Mouse (Mus musculus) right cerebral cortex, postnatal 25 days (tissue): ENCODE measurements around the gene Rest.

Source experiments
- DNase-seq: peaks from one replicate; pipeline ENCODE4 v3.0.0; 2022

Rest gene

DNA sequence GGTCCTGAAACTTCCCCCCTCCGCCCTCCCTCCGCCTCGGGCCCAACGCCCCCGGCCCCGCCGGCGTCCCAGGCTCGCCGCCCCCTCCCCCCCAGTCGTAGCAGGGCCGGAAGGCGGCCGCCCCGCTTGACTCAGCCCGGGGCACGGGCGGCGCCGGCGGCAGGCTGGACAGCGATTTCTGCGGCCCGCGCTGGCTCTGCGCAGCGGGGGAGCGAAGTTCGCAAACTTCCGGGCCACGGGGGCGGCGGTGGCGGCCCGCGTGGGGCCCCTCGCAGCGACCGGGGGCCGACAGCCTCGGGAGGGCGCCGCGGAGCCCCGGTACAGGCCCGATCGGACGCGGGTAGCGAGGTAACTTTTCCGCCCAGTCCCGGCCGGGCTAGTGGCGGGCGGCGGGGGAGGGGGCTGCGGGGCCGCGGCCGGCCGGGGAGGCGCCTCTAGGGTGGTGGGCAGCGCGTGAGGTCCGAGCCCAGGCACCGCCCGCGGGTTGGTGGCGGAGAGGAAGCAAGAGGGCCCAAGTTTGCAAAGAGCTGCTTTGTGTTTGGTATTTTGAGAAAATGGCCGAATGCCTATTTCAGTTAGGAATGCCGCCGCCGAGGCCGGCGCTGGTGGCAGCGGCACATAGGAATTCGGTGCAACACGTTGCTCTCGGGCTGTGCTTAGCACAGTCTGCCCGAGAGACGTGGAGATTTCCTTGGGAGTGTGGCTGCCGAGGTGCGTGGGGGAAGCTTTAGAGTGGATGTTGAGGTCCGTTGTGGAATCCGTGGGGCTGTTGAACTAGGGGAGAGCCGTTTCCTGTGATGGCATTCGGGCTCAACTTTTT lies 985 bp downstream of the Rest start:
- peak; percentile 23 for DNase-seq

DNA sequence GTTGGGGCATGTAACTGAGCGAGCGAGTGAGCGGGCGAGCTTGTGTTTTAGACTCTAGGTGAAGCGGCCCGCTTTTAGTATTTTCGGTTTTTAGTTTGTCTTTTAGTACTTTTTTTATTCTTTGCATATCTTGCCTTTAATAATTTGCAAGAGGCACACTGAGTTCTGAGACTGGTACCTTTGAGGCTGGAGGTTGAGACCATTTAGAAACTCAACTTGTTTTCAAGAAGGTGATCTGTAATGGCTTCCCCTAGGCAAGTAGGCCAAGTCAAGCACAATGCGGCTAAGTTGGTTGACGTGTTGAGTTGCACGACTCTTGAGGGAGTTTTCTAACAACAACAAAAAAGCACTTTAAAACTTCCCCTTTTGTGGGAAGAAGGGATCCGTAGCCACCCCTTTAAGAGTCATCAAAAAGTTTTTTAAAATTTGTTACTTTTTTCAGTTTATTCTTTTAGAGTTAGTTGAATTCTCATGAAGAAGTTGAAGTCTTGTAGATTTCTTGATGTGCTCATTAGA lies 1.7 kb downstream of the Rest start:
- no peak for DNase-seq

DNA sequence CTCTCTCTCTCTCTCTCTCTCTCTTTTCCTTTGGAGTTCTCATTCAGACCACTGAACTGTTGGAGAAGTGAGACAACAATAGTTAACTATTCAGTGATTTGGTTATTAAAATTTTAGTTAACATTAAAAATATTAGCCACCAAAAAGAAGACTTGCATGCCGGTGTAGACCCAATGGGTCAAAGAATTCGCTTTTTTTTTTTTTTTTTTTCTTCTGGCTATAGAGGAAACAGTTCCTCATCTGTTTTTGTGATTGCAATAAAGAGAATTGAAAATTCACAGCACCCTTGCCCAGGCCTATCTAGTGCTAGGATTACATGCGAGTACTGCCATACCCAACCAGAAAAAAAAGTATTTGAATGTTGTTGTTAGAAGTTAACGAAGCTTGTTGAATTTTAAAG lies 2.1 kb downstream of the Rest start:
- DNase-seq: no peak

DNA sequence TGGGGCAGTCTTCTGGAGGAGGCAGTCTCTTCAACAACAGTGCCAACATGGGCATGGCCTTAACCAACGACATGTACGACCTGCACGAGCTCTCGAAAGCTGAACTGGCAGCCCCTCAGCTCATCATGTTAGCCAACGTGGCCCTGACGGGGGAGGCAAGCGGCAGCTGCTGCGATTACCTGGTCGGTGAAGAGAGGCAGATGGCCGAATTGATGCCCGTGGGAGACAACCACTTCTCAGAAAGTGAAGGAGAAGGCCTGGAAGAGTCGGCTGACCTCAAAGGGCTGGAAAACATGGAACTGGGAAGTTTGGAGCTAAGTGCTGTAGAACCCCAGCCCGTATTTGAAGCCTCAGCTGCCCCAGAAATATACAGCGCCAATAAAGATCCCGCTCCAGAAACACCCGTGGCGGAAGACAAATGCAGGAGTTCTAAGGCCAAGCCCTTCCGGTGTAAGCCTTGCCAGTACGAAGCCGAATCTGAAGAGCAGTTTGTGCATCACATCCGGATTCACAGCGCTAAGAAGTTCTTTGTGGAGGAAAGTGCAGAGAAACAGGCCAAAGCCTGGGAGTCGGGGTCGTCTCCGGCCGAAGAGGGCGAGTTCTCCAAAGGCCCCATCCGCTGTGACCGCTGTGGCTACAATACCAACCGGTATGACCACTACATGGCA lies 2.8 kb downstream of the Rest start:
- DNase-seq: no peak

DNA sequence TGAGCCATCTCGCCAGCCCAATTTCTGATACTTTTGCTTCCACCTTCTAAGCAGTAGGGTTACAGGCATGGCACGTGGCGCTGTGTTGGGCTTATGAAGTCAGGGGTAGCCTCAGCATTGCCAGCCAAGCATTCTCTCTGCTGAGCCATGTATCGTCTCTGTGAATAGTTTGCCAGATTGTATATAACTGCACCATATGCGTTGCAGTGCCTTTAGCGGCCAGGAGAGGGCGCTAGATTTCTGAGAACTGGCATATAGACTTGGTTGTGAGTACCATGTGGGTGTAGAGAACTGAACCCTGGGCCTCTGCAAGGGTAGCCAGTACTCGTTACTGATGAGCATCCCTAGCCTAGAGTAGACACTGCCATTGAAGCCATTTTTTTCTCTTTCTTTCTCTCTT lies 4.1 kb downstream of the Rest start:
- no peak for DNase-seq

DNA sequence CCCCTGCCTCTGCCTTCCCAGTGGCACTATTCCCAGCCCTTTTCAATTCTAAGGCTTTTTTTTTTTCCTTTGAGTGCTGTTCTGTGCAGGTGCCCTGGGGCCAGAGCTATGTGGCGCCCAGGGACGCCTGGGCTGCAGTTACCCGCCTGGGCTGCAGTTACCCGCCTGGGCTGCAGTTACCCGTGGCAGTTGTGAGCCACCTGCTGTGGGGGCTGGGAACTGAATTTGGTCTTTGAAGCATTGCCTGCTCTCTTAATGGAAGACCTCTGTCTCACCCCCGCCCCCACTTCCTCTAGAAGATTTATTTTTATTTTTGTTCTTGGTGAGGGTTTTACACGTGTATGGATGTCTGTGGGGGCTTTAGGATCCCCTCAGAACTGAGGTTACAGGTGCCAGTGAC lies 7.9 kb downstream of the Rest start:
- no peak for DNase-seq

DNA sequence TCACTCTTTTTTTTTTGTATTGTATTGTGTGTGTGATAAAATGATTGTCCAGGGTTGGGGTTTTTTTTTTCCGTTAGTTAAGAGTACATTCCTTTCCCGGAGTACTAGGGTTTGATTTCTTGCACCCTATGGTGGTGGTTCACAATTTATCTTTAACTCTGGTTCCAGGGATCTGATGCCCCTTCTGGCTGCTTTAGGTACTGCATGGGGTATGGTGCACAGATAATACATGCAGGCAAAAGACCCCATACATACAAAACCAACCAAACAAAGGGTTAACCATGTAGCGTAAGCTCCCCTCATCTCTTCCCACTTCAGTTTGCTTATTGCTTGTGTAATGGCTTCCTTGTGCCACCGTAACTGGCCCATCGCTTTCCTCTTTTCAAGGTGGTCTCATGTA lies 10.7 kb downstream of the Rest start:
- DNase-seq: no peak

DNA sequence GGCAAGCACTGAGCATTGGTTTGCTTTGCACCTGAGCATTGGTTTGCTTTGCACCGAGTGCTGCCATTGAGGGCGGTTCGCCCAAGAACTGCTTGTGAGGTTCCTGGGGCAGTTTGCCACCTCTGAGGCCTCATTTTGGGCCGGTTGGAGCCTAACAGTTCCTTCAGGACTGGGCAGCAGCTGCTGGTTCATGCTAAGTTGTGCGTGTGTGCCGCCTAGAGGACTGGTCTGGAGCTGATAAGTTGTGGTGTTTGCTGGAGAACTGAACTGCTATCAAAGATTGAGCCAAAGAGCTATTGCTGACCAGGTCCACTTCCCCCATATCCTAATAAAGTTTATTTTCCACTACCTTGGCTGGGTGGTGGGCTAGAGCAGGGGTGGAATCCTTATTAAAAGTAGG lies 11.9 kb downstream of the Rest start:
- no peak for DNase-seq

DNA sequence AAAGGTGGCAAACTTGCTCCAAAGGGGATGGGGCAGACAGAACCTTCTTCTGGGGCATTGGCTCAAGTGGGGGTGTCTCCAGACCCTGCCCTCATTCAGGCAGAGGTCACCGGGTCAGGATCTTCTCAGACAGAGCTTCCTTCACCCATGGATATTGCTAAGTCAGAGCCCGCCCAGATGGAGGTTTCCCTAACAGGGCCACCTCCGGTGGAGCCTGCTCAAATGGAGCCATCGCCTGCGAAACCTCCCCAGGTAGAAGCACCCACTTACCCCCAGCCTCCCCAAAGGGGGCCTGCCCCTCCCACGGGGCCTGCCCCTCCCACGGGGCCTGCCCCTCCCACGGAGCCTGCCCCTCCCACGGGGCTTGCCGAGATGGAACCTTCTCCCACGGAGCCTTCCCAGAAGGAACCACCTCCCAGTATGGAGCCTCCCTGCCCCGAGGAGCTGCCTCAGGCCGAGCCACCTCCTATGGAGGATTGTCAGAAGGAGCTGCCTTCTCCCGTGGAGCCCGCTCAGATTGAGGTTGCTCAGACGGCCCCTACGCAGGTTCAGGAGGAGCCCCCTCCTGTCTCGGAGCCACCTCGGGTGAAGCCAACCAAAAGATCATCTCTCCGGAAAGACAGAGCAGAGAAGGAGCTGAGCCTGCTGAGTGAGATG lies 16.4 kb downstream of the Rest start:
- DNase-seq: no peak

DNA sequence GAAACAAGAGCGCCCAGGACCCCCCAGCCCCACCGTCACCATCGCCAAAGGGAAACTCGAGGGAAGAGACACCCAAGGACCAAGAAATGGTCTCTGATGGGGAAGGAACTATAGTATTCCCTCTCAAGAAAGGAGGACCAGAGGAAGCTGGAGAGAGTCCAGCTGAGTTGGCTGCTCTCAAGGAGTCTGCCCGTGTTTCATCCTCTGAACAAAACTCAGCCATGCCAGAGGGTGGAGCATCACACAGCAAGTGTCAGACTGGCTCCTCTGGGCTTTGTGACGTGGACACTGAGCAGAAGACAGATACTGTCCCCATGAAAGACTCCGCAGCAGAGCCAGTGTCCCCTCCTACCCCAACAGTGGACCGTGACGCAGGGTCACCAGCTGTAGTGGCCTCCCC lies 17.0 kb downstream of the Rest start:
- no peak for DNase-seq

DNA sequence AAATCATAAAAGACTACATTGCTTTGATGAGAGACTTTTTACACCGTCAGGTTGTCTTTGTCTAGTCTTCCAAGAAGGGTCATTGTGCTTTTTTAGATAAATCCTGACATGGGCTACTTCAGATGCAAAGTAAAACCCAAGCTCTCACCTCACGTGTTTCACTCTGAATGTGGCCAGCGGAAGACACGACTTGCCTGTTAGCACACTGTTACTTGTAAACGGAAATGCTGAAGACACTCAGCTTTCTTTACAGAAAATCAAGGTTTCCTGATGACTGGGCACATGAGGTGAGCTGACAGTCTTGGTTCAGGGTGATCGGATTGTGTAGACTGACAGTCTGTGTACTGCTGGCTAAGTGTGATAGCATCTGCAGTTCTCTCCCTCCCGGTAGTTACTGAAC lies 20.4 kb downstream of the Rest start:
- DNase-seq: no peak

DNA sequence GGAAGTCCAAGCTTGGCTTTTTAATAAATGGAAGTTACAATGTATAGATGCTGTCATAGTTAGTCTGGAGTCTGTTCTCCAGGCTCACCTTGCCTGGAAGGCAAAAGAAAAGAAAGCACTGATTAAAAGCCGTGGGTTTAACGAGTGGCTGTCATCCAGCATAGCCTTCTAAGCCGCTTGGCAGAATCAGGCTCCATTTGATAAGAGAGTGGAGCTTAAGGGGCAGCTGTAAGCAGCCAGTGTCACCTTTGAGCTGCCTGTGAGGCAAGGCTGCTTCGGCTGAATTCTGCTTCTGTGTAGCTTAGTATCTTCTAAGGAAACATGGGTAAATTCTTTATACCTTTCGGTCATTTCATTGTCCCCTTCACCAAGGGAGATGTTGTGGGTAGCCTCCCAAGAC lies 21.6 kb downstream of the Rest start:
- no peak for DNase-seq

DNA sequence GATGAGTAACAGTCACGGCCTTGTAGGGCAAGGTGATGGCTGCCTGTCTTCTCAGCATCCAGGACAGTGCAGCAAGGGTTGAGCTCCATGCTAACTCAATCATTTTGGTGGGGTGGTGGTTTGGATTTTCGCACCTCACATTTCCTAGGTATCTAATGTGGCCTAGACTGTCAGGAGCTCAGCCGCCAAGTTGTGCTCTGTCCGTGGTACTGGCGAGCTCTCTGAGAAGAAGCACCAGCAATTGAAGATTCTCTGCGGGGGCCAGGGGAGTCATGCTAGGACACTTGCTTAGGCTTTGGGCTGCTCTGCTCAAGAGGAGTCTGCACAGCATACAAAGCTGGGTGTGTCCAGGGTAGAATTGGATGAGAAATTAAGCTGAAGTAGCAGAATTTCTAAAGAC lies 22.6 kb downstream of the Rest start:
- no peak for DNase-seq

DNA sequence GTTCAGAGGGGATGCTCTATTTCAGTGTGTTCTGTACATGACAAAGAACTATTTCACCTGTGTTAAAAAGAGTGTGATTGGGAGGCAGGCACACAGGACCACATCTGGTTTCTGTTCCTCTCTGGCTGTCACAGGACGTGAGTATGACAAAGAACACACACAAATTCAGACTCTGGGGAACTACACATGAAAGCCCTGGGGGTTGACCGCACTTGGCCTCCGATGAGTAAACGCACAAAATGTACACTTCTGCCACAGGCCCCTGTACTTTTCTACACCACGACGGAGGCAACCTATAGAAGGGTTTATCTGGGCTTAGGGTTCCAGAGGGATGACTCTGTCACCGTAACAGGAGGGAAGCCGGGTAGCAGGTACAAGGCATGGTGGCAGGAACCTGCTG lies 24.4 kb downstream of the Rest start:
- DNase-seq: no peak

DNA sequence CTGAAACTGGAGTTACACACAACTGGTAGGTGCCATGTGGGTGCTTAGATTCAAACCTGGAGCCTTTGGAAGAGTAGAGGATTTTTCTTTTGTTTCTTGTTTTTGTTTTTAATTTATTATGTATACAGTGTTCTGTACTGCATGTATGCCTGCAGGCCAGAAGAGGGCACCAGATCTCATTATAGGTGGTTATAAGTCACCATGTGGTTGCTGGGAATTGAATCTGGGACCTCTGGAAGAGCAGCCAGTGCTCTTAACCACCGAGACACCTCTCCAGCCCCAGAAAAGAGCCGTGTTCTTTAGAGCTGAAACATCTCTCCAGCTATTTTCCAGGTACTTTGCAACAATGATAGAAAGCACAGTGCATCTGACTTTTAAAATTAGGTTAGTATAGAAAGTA lies 25.3 kb downstream of the Rest start:
- no peak for DNase-seq

DNA sequence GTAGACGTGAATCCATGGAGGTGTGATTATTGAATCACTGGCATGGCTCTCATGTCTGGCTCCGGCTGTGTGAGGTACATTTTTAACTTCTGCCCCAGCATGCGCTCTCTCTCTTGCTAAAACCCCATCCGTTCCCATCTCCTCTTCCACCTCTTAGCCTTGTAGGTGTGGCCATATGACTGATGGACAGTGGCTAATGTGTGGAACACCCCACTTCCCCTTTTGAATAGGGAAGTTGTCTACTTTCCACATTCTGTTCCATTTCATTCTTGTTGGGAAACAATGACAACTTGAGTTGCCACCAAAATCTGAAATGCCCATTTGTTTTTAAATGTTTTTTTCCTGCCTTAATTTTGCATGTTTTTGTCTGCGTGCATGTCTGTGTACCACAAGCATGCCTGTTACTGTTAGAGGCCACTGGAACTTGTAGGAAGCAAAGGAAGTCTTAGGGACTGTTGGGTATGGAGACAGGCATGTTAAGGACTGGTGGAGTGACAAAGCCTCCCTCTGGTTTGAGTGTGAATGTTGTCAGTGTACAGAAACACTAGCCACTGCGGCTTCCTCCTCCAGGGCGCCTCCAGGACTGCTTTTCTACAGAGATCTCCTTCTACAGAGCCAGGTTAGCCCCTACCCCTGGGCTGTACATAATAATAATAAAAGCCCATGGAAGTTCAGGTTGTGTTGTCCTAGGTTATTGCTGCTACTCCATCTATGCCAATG lies 27.7 kb downstream of the Rest start:
- no peak for DNase-seq

DNA sequence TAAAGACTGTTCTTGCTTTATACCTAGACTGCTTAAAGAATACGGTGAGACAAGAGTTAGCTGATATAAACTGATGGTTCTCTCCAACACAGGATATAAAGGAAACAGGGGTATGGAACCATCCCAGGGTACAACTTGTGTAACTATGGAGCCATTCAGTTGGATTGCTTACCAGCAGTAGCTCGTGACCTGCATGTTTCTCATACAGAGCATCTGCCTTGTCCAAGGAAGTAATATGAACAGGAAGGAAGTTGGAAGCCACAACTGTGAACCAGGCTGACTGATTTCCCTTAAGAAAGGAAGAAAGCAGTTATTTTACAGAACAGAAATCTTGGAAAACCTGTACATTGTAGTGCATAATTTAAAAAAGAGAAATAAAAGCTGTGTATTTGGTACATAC lies 34.2 kb downstream of the Rest start:
- DNase-seq: no peak

DNA sequence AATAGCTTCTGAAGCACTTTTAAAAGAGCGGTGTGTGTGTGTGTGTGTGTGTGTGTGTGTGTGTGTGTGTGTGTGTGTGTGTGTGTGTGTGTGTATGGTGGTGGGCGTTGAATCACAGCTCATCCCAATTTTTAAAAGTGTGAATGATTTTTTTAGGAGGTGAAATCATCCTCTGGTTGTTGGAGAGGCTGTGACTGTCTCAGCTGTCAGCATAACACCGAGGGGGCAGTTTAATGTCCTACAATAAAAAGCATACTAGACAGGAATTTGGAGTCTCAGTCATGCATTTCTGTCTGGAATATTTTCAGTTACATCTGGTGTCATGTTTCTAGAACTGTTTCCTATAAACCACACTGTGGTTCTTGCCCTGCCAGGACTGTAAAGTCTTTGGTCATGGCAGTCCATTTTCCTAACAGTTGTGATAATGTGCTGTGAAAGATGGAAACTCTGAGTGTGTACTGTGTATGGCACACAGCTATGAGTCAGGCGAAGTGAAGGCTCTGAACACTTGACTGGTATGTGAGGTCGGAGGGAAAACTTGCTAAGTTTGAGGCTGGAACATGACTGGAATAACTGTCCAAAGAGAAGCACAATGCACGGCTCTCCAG lies 36.1 kb downstream of the Rest start:
- DNase-seq: no peak

DNA sequence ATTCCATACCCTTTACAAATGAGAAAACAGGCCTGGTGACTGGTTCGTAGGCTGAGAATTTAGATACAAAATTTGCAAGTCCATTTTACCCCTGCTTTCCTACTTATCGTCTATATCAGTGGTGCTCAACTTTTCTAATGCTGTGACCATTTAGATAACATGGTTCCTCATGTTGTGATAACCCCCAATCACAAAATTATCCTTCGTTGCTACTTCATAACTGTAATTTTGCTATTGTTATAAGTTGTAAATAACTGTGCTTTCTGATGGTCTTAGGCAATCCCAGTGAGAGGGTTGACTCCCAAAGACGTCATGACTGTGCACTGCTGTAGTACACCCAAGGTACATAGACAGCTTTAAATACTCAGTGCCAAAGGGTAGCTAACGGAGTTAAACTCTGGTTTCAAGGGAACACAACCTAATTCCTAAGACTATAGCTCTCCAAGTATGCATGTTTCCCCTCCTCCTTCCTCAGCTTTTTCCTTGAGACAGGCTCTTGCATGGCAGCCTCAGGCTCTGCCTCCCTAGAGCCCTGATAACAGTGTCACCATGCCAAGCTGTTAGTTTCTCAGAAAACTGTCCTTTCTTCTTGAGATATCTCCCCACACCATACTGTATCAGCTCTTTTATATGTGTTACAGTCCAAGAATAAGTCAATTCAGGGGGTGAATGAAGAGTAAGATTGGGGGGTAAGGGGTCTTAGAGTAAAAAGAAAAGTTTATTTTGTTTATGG lies 42.7 kb downstream of the Rest start:
- DNase-seq: no peak

DNA sequence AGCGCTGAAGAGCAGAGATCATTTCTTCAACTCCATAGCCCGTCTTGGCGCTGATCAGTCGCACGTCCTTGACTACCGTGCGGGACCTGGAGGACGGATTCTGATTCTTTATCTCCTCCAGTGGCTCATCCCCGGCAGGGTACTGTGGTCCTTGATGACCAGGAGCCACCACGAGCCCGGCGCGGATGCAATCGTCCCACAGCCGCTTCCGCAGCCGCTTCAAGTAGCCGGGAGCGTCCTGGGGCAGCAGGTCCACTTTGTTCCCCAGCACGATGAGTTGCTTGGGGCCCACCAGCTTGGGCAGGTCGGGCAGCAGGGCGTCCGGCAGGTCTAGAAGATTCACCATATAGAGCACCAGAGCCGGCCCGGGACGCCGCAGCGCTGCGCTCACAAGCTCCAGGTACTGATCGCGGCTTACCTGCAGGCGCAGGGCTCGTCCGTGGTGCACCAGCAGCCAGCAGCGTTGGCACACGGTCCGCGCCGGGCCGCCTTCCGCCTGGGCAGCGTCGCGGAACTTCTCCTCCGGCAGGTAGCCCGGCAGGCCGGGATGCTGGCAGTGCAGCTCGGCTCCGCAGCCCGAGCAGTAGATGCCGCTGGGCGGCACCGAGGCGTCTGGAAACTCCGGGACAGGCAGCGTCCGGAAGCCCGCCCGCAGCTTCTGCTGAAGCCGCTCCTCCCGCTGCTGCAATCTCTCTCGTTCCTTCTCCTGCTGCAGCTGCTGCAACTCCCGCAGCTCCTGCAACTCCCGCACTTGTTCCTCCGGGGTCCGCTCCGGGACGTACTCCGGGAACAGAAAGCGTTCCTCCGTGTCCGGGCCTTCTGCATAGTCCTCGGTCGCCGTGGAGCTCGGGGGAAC lies 44.0 kb downstream of the Rest start:
- no peak for DNase-seq
